In the genomic region with DNA sequence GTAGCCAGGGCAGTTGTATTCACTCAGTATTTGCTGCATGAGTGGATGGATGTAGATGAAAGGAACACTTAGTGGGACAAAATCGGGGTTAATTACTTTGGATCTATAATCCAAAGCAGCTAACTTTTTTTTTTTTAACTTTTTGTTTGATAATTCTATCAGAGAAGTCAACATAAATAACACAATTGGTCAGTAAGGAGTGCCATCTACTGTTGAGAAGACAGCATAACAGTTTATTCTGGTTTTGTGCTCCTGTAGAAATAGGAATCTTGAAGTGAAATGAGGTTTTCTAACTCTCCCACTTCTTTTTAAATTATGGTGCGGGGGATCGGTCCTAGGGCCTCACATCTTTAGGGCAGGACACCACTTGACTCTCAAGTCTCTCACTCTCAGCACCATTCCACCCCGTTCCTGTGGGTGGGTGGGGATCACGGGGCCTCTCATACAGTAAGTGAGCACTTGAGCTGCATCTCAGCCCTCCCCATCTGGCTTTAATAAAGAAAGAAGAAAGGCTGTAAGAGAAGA, we compare ENCODE assay signal across 8 mouse cellular contexts.
DNase-seq lines count a peak whose midpoint lies in the region; ATAC-seq and TF ChIP-seq lines count a peak whose summit lies in the region.

No protein-coding gene starts in this region.

- H3K4me1 ChIP-seq in heart, embryonic 12.5 days (replicated peaks) = no peaks in the 10 kb centered on the region
- H3K4me1 ChIP-seq in stomach, postnatal 0 days (replicated peaks; ENCODE audit: control insufficient read depth, insufficient read depth) = no peaks in the 10 kb centered on the region

- peak; percentile 80 for TF ChIP-seq CTCF in stomach, postnatal 0 days (IDR thresholded peaks at IDR 0.05; ENCODE audit: low read depth)

- no peak overlapping the region for H3K9ac ChIP-seq in heart, embryonic 12.5 days
- H3K9ac ChIP-seq in stomach, postnatal 0 days (ENCODE audit: low read length) = no peak overlapping the region

- no peaks in the 10 kb centered on the region for H3K27me3 ChIP-seq in heart, embryonic 12.5 days (replicated peaks)
- H3K27me3 ChIP-seq in stomach, postnatal 0 days (ENCODE audit: control insufficient read depth, insufficient read depth, low read length) = no peaks in the 10 kb centered on the region

- no peak for ATAC-seq in heart, embryonic 12.5 days (ENCODE audit: insufficient number of reproducible peaks, low FRiP score)
- ATAC-seq in stomach, postnatal 0 days (ENCODE audit: low FRiP score, low TSS enrichment) = no peak

- H3K4me2 ChIP-seq in heart, embryonic 12.5 days = no peak overlapping the region
- H3K4me2 ChIP-seq in stomach, postnatal 0 days (replicated peaks; ENCODE audit: low read depth) = no peak overlapping the region

- H3K27ac ChIP-seq in heart, embryonic 12.5 days (ENCODE audit: poor library complexity, severe bottlenecking) = no peak overlapping the region
- H3K27ac ChIP-seq in stomach, postnatal 0 days (replicated peaks) = no peak overlapping the region

- DNase-seq in heart, adult 11 months = peak; percentile 83
- peak; percentile 57 for DNase-seq in lung, postnatal 36 days
- no peak for DNase-seq in lung, adult 18-20 months
- DNase-seq in embryo, embryonic 10.5 days (ENCODE audit: low spot score) = peak; percentile 52
- no peak for DNase-seq in stomach, postnatal 0 days (ENCODE audit: low spot score)
- DNase-seq in spleen, postnatal 36 days (ENCODE audit: low spot score in 2 of 2) = no peak
- no peak for DNase-seq in kidney, postnatal 4 days

- H3K36me3 ChIP-seq in heart, embryonic 12.5 days = no peaks in the 10 kb centered on the region
- H3K36me3 ChIP-seq in stomach, postnatal 0 days (ENCODE audit: control insufficient read depth, insufficient read depth, low read length) = no peaks in the 10 kb centered on the region

- 54% methylated on average over 5 of the region's 5 CpGs for WGBS in heart, embryonic 12.5 days
- WGBS in stomach, postnatal 0 days = 61% methylated on average over 5 of the region's 5 CpGs

- H3K9me3 ChIP-seq in heart, embryonic 12.5 days (replicated peaks) = no peaks in the 10 kb centered on the region
- no peaks in the 10 kb centered on the region for H3K9me3 ChIP-seq in stomach, postnatal 0 days (ENCODE audit: control insufficient read depth, low read length)

- no peak overlapping the region for H3K4me3 ChIP-seq in heart, embryonic 12.5 days
- no peak overlapping the region for H3K4me3 ChIP-seq in stomach, postnatal 0 days (ENCODE audit: low read depth, low read length)

- TF ChIP-seq EP300 in stomach, postnatal 0 days (optimal IDR thresholded peaks at IDR 0.05) = no peak

Comparison
In these comparisons a context has a peak if more than half of its experiments do, and no peak if none do; other contexts are left out.
1. DNase-seq: peak in heart, adult 11 months (single experiment), lung, postnatal 36 days (single experiment) and embryo, embryonic 10.5 days (single experiment); none in lung, adult 18-20 months (0 of 2), stomach, postnatal 0 days (single experiment), spleen, postnatal 36 days (0 of 2) and kidney, postnatal 4 days (0 of 2).